Mouse (Mus musculus): ENCODE results near the gene Slc11a1. TPM values are rescaled to one million over a fixed set of nuclear protein-coding genes. Genes with fewer than 3 reads are reported as not detected.
"Not testable (repeated sequence)": the region's sequence is repeated elsewhere in the genome, so short reads cannot be mapped to it uniquely, and the experiment has no call there.

Gene Slc11a1
- polyA plus RNA-seq (2016; fragmentation: Nextera tagmentation; extraction: Ambion mirVana): 1.1 and 1.6 TPM in 2 replicates

- no peak for DNase-seq (ENCODE audit: low spot score)
- H3K27me3 ChIP-seq (ENCODE audit: insufficient read depth, poor library complexity, severe bottlenecking): no peaks in the 10 kb centered on the region
- no peak within 1 kb of the TSS for H3K27ac ChIP-seq
- H3K4me1 ChIP-seq: peaks cover 22% of the 10 kb centered on the region
- H3K36me3 ChIP-seq: no peaks in the 10 kb centered on the region
- H3K9me3 ChIP-seq: no peaks in the 10 kb centered on the region
- WGBS: 71% methylated on average over 8 of the region's 8 CpGs
- H3K4me3 ChIP-seq: no peak within 1 kb of the TSS
These were observed at the start of gene Slc11a1 for GRCm38 (mm10) chr1:74374980-74375379. Slc11a1 (plus strand) TSS chr1:74375195.

- H3K27ac ChIP-seq; H3K9me3 ChIP-seq; H3K4me3 ChIP-seq; DNase-seq (ENCODE audit: low spot score); H3K27me3 ChIP-seq (ENCODE audit: insufficient read depth, poor library complexity, severe bottlenecking): not testable (repeated sequence)
- 69% methylated on average over 2 of the region's 2 CpGs for WGBS
- peaks cover 33% of the 10 kb centered on the region for H3K4me1 ChIP-seq
- peaks cover 15% of the 10 kb centered on the region; the same call in 1 of the 2 replicates for H3K36me3 ChIP-seq
These were observed 48.1 kb upstream of the Slc11a1 start for GRCm38 (mm10) chr1:74326916-74327315.

GRCm38 (mm10) chr1:74329899-74330431, 45.0 kb upstream of the Slc11a1 start:
- WGBS: 76% methylated on average over 7 of the region's 7 CpGs
- H3K27ac ChIP-seq: no peak overlapping the region
- no peaks in the 10 kb centered on the region for H3K9me3 ChIP-seq
- H3K4me1 ChIP-seq: peaks cover 41% of the 10 kb centered on the region
- DNase-seq (ENCODE audit: low spot score): no peak
- H3K27me3 ChIP-seq (ENCODE audit: insufficient read depth, poor library complexity, severe bottlenecking): no peaks in the 10 kb centered on the region
- H3K4me3 ChIP-seq: no peak overlapping the region
- peaks cover 15% of the 10 kb centered on the region; the same call in 1 of the 2 replicates for H3K36me3 ChIP-seq

- no peak for DNase-seq (ENCODE audit: low spot score)
- Histone ChIP-seq H3K27me3 (ENCODE audit: insufficient read depth, poor library complexity, severe bottlenecking) (no peaks in the 10 kb centered on the region), H3K36me3 (peaks cover 12% of the 10 kb centered on the region; the same call in 1 of the 2 replicates), H3K9me3 (no peaks in the 10 kb centered on the region), H3K4me1 (peaks cover 48% of the 10 kb centered on the region), H3K4me3 (no peak overlapping the region), H3K27ac (peak overlapping the region; percentile 80; the same call in 1 of the 2 replicates)
- 73% methylated on average over 4 of the region's 4 CpGs for WGBS
These were observed 43.8 kb upstream of the Slc11a1 start for GRCm38 (mm10) chr1:74331046-74331681.

GRCm38 (mm10) chr1:74332241-74332763, 42.7 kb upstream of the Slc11a1 start:
- under 1% methylated on average over 36 of the region's 36 CpGs for WGBS
- Histone ChIP-seq H3K9me3 (no peaks in the 10 kb centered on the region), H3K4me1 (peaks cover 54% of the 10 kb centered on the region), H3K4me3 (peak overlapping the region; percentile 69), H3K27me3 (ENCODE audit: insufficient read depth, poor library complexity, severe bottlenecking) (no peaks in the 10 kb centered on the region), H3K27ac (peak overlapping the region; percentile 80), H3K36me3 (peaks cover 12% of the 10 kb centered on the region; the same call in 1 of the 2 replicates)
- DNase-seq (ENCODE audit: low spot score): peak; percentile 98

- H3K4me3 ChIP-seq: peak overlapping the region; percentile 69
- 3% methylated on average over 9 of the region's 9 CpGs for WGBS
- peaks cover 60% of the 10 kb centered on the region for H3K4me1 ChIP-seq
- no peaks in the 10 kb centered on the region for H3K9me3 ChIP-seq
- H3K36me3 ChIP-seq: peaks cover 12% of the 10 kb centered on the region; the same call in 1 of the 2 replicates
- H3K27me3 ChIP-seq (ENCODE audit: insufficient read depth, poor library complexity, severe bottlenecking): no peaks in the 10 kb centered on the region
- no peak for DNase-seq (ENCODE audit: low spot score)
- peak overlapping the region; percentile 80 for H3K27ac ChIP-seq
These were observed 42.1 kb upstream of the Slc11a1 start for GRCm38 (mm10) chr1:74332930-74333329.

- Histone ChIP-seq H3K9me3 (no peaks in the 10 kb centered on the region), H3K4me1 (peaks cover 67% of the 10 kb centered on the region), H3K4me3 (no peak overlapping the region), H3K27me3 (ENCODE audit: insufficient read depth, poor library complexity, severe bottlenecking) (no peaks in the 10 kb centered on the region), H3K27ac (no peak overlapping the region), H3K36me3 (no peaks in the 10 kb centered on the region)
- 86% methylated on average over 3 of the region's 3 CpGs for WGBS
- no peak for DNase-seq (ENCODE audit: low spot score)
These were observed 40.4 kb upstream of the Slc11a1 start for GRCm38 (mm10) chr1:74334607-74335006.

- Histone ChIP-seq H3K4me1 (peaks cover 71% of the 10 kb centered on the region), H3K27ac (0 out of 2 replicates have a peak overlapping the region, but pooled peaks have one; percentile 9), H3K36me3 (no peaks in the 10 kb centered on the region), H3K27me3 (ENCODE audit: insufficient read depth, poor library complexity, severe bottlenecking) (no peaks in the 10 kb centered on the region), H3K4me3 (no peak overlapping the region), H3K9me3 (no peaks in the 10 kb centered on the region)
- no peak for DNase-seq (ENCODE audit: low spot score)
- 52% methylated on average over 4 of the region's 4 CpGs for WGBS
These were observed 40.0 kb upstream of the Slc11a1 start for GRCm38 (mm10) chr1:74335033-74335432.

GRCm38 (mm10) chr1:74335436-74336170, 39.4 kb upstream of the Slc11a1 start:
- Histone ChIP-seq H3K36me3 (peaks cover 3% of the 10 kb centered on the region), H3K27me3 (ENCODE audit: insufficient read depth, poor library complexity, severe bottlenecking) (no peaks in the 10 kb centered on the region), H3K4me3 (no peak overlapping the region), H3K27ac (0 out of 2 replicates have a peak overlapping the region, but pooled peaks have one; percentile 9), H3K9me3 (no peaks in the 10 kb centered on the region), H3K4me1 (peaks cover 72% of the 10 kb centered on the region)
- no peak for DNase-seq (ENCODE audit: low spot score)
- 81% methylated on average over 6 of the region's 6 CpGs for WGBS

GRCm38 (mm10) chr1:74337241-74337771, 37.7 kb upstream of the Slc11a1 start:
- Histone ChIP-seq H3K9me3 (no peaks in the 10 kb centered on the region), H3K27me3 (ENCODE audit: insufficient read depth, poor library complexity, severe bottlenecking) (no peaks in the 10 kb centered on the region), H3K4me1 (peaks cover 55% of the 10 kb centered on the region), H3K4me3 (no peak overlapping the region), H3K27ac (peak overlapping the region; percentile 53; the same call in 1 of the 2 replicates), H3K36me3 (peaks cover 3% of the 10 kb centered on the region)
- WGBS: 62% methylated on average over 3 of the region's 3 CpGs
- no peak for DNase-seq (ENCODE audit: low spot score)

- Histone ChIP-seq H3K36me3 (peaks cover 3% of the 10 kb centered on the region), H3K4me1 (peaks cover 55% of the 10 kb centered on the region), H3K27me3 (ENCODE audit: insufficient read depth, poor library complexity, severe bottlenecking) (no peaks in the 10 kb centered on the region), H3K9me3 (no peaks in the 10 kb centered on the region), H3K4me3 (no peak overlapping the region), H3K27ac (no peak overlapping the region; the same call in 1 of the 2 replicates)
- WGBS: 75% methylated on average over 5 of the region's 5 CpGs
- DNase-seq (ENCODE audit: low spot score): no peak
These were observed 37.0 kb upstream of the Slc11a1 start for GRCm38 (mm10) chr1:74338013-74338412.

- 78% methylated on average over 4 of the region's 4 CpGs for WGBS
- no peak overlapping the region for H3K4me3 ChIP-seq
- peaks cover 55% of the 10 kb centered on the region for H3K4me1 ChIP-seq
- H3K27me3 ChIP-seq (ENCODE audit: insufficient read depth, poor library complexity, severe bottlenecking): no peaks in the 10 kb centered on the region
- DNase-seq (ENCODE audit: low spot score): no peak
- no peaks in the 10 kb centered on the region for H3K9me3 ChIP-seq
- H3K27ac ChIP-seq: no peak overlapping the region; the same call in 1 of the 2 replicates
- H3K36me3 ChIP-seq: peaks cover 3% of the 10 kb centered on the region
These were observed 36.4 kb upstream of the Slc11a1 start for GRCm38 (mm10) chr1:74338626-74339025.
